Mouse (Mus musculus) neural tube, embryonic 13.5 days (tissue): ENCODE data around the gene Cldnd1. TPM values are rescaled to one million over a fixed set of nuclear protein-coding genes. Genes with fewer than 3 reads are reported as not detected.

Experiments used
- ATAC-seq: fragments of 200-750 bp; cut with Nextera tagmentation; 2 replicates; pipeline ENCODE4 v1.8.0; 2017; ENCODE audit warnings: low read depth, mild to moderate bottlenecking, moderate TSS enrichment, moderate library complexity
- H3K27ac ChIP-seq: fragments of 300-500 bp; sonication (generic); replicated peaks from 2 replicates; pipeline ENCODE4 v1.5.1; 2015; ENCODE audit warnings: moderate library complexity, mild to moderate bottlenecking, inconsistent platforms
- H3K27me3 ChIP-seq: fragments of 300-500 bp; sonication (generic); 2 replicates; pipeline ENCODE4 v1.6.1; 2015; ENCODE audit warnings: mild to moderate bottlenecking, inconsistent platforms
- H3K36me3 ChIP-seq: fragments of 300-500 bp; sonication (generic); 2 replicates; pipeline ENCODE4 v1.6.1; 2015; ENCODE audit warnings: mild to moderate bottlenecking, inconsistent platforms
- H3K4me1 ChIP-seq: fragments of 300-500 bp; sonication (generic); replicated peaks from 2 replicates; pipeline ENCODE4 v1.6.1; 2015; ENCODE audit warnings: inconsistent platforms
- H3K4me2 ChIP-seq: fragments of 300-500 bp; sonication (generic); 2 replicates; pipeline ENCODE4 v1.6.1; 2015; ENCODE audit warnings: inconsistent platforms, mild to moderate bottlenecking, moderate library complexity
- H3K4me3 ChIP-seq: fragments of 300-500 bp; sonication (generic); 2 replicates; pipeline ENCODE4 v1.5.1; 2015; ENCODE audit warnings: mild to moderate bottlenecking, inconsistent platforms
- H3K9ac ChIP-seq: fragments of 300-500 bp; sonication (generic); 2 replicates; pipeline ENCODE4 v1.6.1; 2015; ENCODE audit warnings: moderate library complexity, mild to moderate bottlenecking, inconsistent platforms
- H3K9me3 ChIP-seq: fragments of 300-500 bp; sonication (generic); 2 replicates; pipeline ENCODE4 v1.6.1; 2016; ENCODE audit warnings: inconsistent platforms
- WGBS: fragments of 180-500 bp; shearing (Covaris S2); methylation state at CpG from one replicate; pipeline ENCODE4 v1.1.7; 2015; 5-methylcytosine and 5-hydroxymethylcytosine counted together
- polyA plus RNA-seq: library from polyadenylated mRNA; unstranded; fragments of >200 nt; fragmentation: Nextera tagmentation; extraction: Ambion mirVana; gene quantifications from 2 replicates; pipeline ENCODE4 v1.2.1, GENCODE M21; 2015

Gene Cldnd1
- polyA plus RNA-seq, 1 experiment from 2014 or later, result 141 TPM

GRCm38 (mm10) chr16:58713128-58713527 lies 14.6 kb upstream of the Cldnd1 start:
- H3K9me3 ChIP-seq, result no peaks in the 10 kb centered on the region
- H3K4me1 ChIP-seq, result no peaks in the 10 kb centered on the region
- no peak for ATAC-seq
- no peak overlapping the region for H3K4me2 ChIP-seq
- H3K27me3 ChIP-seq, result no peaks in the 10 kb centered on the region
- no peak overlapping the region for H3K4me3 ChIP-seq
- WGBS, result 93% methylated on average over 1 of the region's 1 CpGs
- no peak overlapping the region for H3K27ac ChIP-seq
- H3K9ac ChIP-seq, result no peak overlapping the region
- H3K36me3 ChIP-seq, result no peaks in the 10 kb centered on the region

GRCm38 (mm10) chr16:58715018-58715417 lies 12.7 kb upstream of the Cldnd1 start:
- WGBS, result 65% methylated on average over 4 of the region's 4 CpGs
- no peaks in the 10 kb centered on the region for H3K36me3 ChIP-seq
- H3K4me2 ChIP-seq, result no peak overlapping the region

GRCm38 (mm10) chr16:58718666-58719120 lies 9.0 kb upstream of the Cldnd1 start, which contains the start of gene Gpr15:
TSS of gene Gpr15 (minus strand) at chr16:58719070.
- Histone ChIP-seq H3K4me2 (no peak within 1 kb of the TSS), H3K4me3 (no peak within 1 kb of the TSS), H3K36me3 (no peaks in the 10 kb centered on the region), H3K27me3 (no peaks in the 10 kb centered on the region), H3K4me1 (no peaks in the 10 kb centered on the region), H3K27ac (no peak within 1 kb of the TSS), H3K9me3 (no peaks in the 10 kb centered on the region), H3K9ac (no peak within 1 kb of the TSS)
- 93% methylated on average over 7 of the region's 7 CpGs for WGBS
- ATAC-seq, result no peak

More at GRCm38 (mm10) chr16:58715018-58715417, 12.7 kb upstream of the Cldnd1 start:
- Histone ChIP-seq H3K27ac (no peak overlapping the region), H3K27me3 (no peaks in the 10 kb centered on the region), H3K4me1 (no peaks in the 10 kb centered on the region), H3K4me3 (no peak overlapping the region), H3K9ac (no peak overlapping the region), H3K9me3 (no peaks in the 10 kb centered on the region)
- no peak for ATAC-seq

- no peaks in the 10 kb centered on the region for H3K4me1 ChIP-seq
- H3K27ac ChIP-seq, result no peak overlapping the region
- no peak for ATAC-seq
- no peaks in the 10 kb centered on the region for H3K27me3 ChIP-seq
- no peak overlapping the region for H3K4me3 ChIP-seq
- H3K9ac ChIP-seq, result no peak overlapping the region
- 93% methylated on average over 2 of the region's 2 CpGs for WGBS
- H3K36me3 ChIP-seq, result no peaks in the 10 kb centered on the region
- H3K4me2 ChIP-seq, result no peak overlapping the region
- H3K9me3 ChIP-seq, result no peaks in the 10 kb centered on the region
Observed at GRCm38 (mm10) chr16:58722292-58722691, 5.4 kb upstream of the Cldnd1 start.

GRCm38 (mm10) chr16:58726680-58727476 lies 832 bp upstream of the Cldnd1 start:
- H3K4me2 ChIP-seq, result peak overlapping the region; percentile 64
- no peaks in the 10 kb centered on the region for H3K27me3 ChIP-seq
- no peaks in the 10 kb centered on the region for H3K9me3 ChIP-seq
- H3K9ac ChIP-seq, result no peak overlapping the region
- no peak overlapping the region for H3K27ac ChIP-seq
- WGBS, result 82% methylated on average over 11 of the region's 11 CpGs
- H3K36me3 ChIP-seq, result peaks cover 17% of the 10 kb centered on the region
- H3K4me3 ChIP-seq, result peak overlapping the region; percentile 76; the same call in 1 of the 2 replicates
- no peak for ATAC-seq
- peaks cover 13% of the 10 kb centered on the region for H3K4me1 ChIP-seq

GRCm38 (mm10) chr16:58728176-58728671 lies 514 bp downstream of the Cldnd1 start:
- Histone ChIP-seq H3K4me1 (peaks cover 13% of the 10 kb centered on the region), H3K27ac (peak overlapping the region; percentile 86), H3K4me3 (peak overlapping the region; percentile 76), H3K27me3 (no peaks in the 10 kb centered on the region), H3K36me3 (peaks cover 30% of the 10 kb centered on the region), H3K4me2 (peak overlapping the region; percentile 64), H3K9ac (peak overlapping the region; percentile 79), H3K9me3 (no peaks in the 10 kb centered on the region)
- WGBS, result 1% methylated on average over 23 of the region's 31 CpGs
- peak; percentile 94 for ATAC-seq

- H3K4me1 ChIP-seq, result no peaks in the 10 kb centered on the region
- no peaks in the 10 kb centered on the region for H3K27me3 ChIP-seq
- no peak for ATAC-seq
- no peak overlapping the region for H3K4me3 ChIP-seq
- H3K36me3 ChIP-seq, result peaks cover 25% of the 10 kb centered on the region
- 85% methylated on average over 4 of the region's 4 CpGs for WGBS
- H3K27ac ChIP-seq, result no peak overlapping the region
- no peaks in the 10 kb centered on the region for H3K9me3 ChIP-seq
- no peak overlapping the region for H3K9ac ChIP-seq
- no peak overlapping the region for H3K4me2 ChIP-seq
Observed at GRCm38 (mm10) chr16:58738205-58738604, 10.5 kb downstream of the Cldnd1 start.

GRCm38 (mm10) chr16:58738800-58739199 lies 11.1 kb downstream of the Cldnd1 start:
- WGBS, result 93% methylated on average over 1 of the region's 1 CpGs
- Histone ChIP-seq H3K27ac (no peak overlapping the region), H3K4me2 (no peak overlapping the region), H3K4me3 (no peak overlapping the region), H3K36me3 (peaks cover 19% of the 10 kb centered on the region), H3K27me3 (no peaks in the 10 kb centered on the region), H3K4me1 (no peaks in the 10 kb centered on the region), H3K9me3 (no peaks in the 10 kb centered on the region), H3K9ac (no peak overlapping the region)
- no peak for ATAC-seq

GRCm38 (mm10) chr16:58740751-58741150 lies 13.0 kb downstream of the Cldnd1 start:
- Histone ChIP-seq H3K27ac (no peak overlapping the region), H3K27me3 (no peaks in the 10 kb centered on the region), H3K4me1 (no peaks in the 10 kb centered on the region), H3K9me3 (no peaks in the 10 kb centered on the region), H3K4me2 (no peak overlapping the region), H3K4me3 (no peak overlapping the region), H3K36me3 (0 out of 2 replicates have a peak, but pooled peaks cover 2% of the 10 kb centered on the region), H3K9ac (no peak overlapping the region)
- 95% methylated on average over 5 of the region's 5 CpGs for WGBS
- no peak for ATAC-seq

- H3K27me3 ChIP-seq, result no peaks in the 10 kb centered on the region
- H3K4me1 ChIP-seq, result no peaks in the 10 kb centered on the region
- no peaks in the 10 kb centered on the region for H3K36me3 ChIP-seq
- no peak overlapping the region for H3K4me3 ChIP-seq
- no peaks in the 10 kb centered on the region for H3K9me3 ChIP-seq
- ATAC-seq, result no peak
- WGBS, result 73% methylated on average over 4 of the region's 4 CpGs
- H3K27ac ChIP-seq, result no peak overlapping the region
- no peak overlapping the region for H3K9ac ChIP-seq
- no peak overlapping the region for H3K4me2 ChIP-seq
Observed at GRCm38 (mm10) chr16:58746715-58747114, 19.0 kb downstream of the Cldnd1 start.

GRCm38 (mm10) chr16:58751314-58751713 lies 23.6 kb downstream of the Cldnd1 start:
- WGBS, result 18% methylated on average over 1 of the region's 1 CpGs
- no peaks in the 10 kb centered on the region for H3K4me1 ChIP-seq
- no peak for ATAC-seq
- no peak overlapping the region for H3K27ac ChIP-seq
- H3K27me3 ChIP-seq, result no peaks in the 10 kb centered on the region
- no peaks in the 10 kb centered on the region for H3K9me3 ChIP-seq
- H3K4me3 ChIP-seq, result no peak overlapping the region
- no peaks in the 10 kb centered on the region for H3K36me3 ChIP-seq
- H3K9ac ChIP-seq, result no peak overlapping the region
- no peak overlapping the region for H3K4me2 ChIP-seq

GRCm38 (mm10) chr16:58756191-58756590 lies 28.5 kb downstream of the Cldnd1 start:
- no peak for ATAC-seq

More at GRCm38 (mm10) chr16:58756191-58756590, 28.5 kb downstream of the Cldnd1 start:
- Histone ChIP-seq H3K4me3 (no peak overlapping the region), H3K36me3 (no peaks in the 10 kb centered on the region), H3K27me3 (no peaks in the 10 kb centered on the region), H3K4me1 (no peaks in the 10 kb centered on the region), H3K9ac (no peak overlapping the region), H3K27ac (no peak overlapping the region), H3K4me2 (no peak overlapping the region), H3K9me3 (no peaks in the 10 kb centered on the region)
